Mouse (Mus musculus) forebrain, embryonic 13.5 days (tissue): ENCODE results near the gene Gprin1. TPM values are rescaled to one million over a fixed set of nuclear protein-coding genes. Genes with fewer than 3 reads are reported as not detected.

Experiments
- ATAC-seq: fragments of 200-750 bp; cut with Nextera tagmentation; 2 replicates; pipeline ENCODE4 v1.8.0; 2017
- H3K27ac ChIP-seq: fragments of 300-500 bp; sonication (generic); 2 replicates; pipeline ENCODE4 v1.5.1; 2015; ENCODE audit warnings: inconsistent platforms, mild to moderate bottlenecking, moderate library complexity
- H3K27me3 ChIP-seq: fragments of 300-500 bp; sonication (generic); 2 replicates; pipeline ENCODE4 v1.6.1; 2015; ENCODE audit warnings: mild to moderate bottlenecking, inconsistent platforms
- H3K36me3 ChIP-seq: fragments of 300-500 bp; sonication (generic); 2 replicates; pipeline ENCODE4 v1.6.1; 2015; ENCODE audit warnings: mild to moderate bottlenecking, inconsistent platforms; ENCODE audit not compliant: poor library complexity, severe bottlenecking
- H3K4me1 ChIP-seq: fragments of 300-500 bp; sonication (generic); 2 replicates; pipeline ENCODE4 v1.6.1; 2015; ENCODE audit warnings: inconsistent platforms
- H3K4me2 ChIP-seq: fragments of 300-500 bp; sonication (generic); 2 replicates; pipeline ENCODE4 v1.6.1; 2015; ENCODE audit warnings: inconsistent platforms, mild to moderate bottlenecking, moderate library complexity
- H3K4me3 ChIP-seq: fragments of 300-500 bp; sonication (generic); 2 replicates; pipeline ENCODE4 v1.5.1; 2015; ENCODE audit warnings: mild to moderate bottlenecking, inconsistent platforms
- H3K9ac ChIP-seq: fragments of 300-500 bp; sonication (generic); 2 replicates; pipeline ENCODE4 v1.6.1; 2015; ENCODE audit warnings: mild to moderate bottlenecking, inconsistent platforms
- H3K9me3 ChIP-seq: fragments of 300-500 bp; sonication (generic); replicated peaks from 2 replicates; pipeline ENCODE4 v1.6.1; 2016; ENCODE audit warnings: inconsistent platforms
- WGBS: fragments of 180-500 bp; shearing (Covaris S2); methylation state at CpG from one replicate; pipeline ENCODE4 v1.1.7; 2015; 5-methylcytosine and 5-hydroxymethylcytosine counted together
- polyA plus RNA-seq: library from polyadenylated mRNA; unstranded; fragments of >200 nt; fragmentation: Nextera tagmentation; extraction: Ambion mirVana; gene quantifications from 2 replicates; pipeline ENCODE4 v1.2.1, GENCODE M21; 2015

Gene Gprin1
- polyA plus RNA-seq, 1 experiment from 2014 or later, result 3.5 TPM

GRCm38 (mm10) chr13:54704890-54705289 lies 44.8 kb downstream of the Gprin1 start:
- H3K27me3 ChIP-seq, result peaks cover 6% of the 10 kb centered on the region; the same call in 1 of the 2 replicates
- WGBS, result 57% methylated on average over 6 of the region's 6 CpGs
- no peak overlapping the region for H3K4me2 ChIP-seq
- no peak for ATAC-seq
- H3K9me3 ChIP-seq, result no peaks in the 10 kb centered on the region
- H3K4me3 ChIP-seq, result no peak overlapping the region
- H3K9ac ChIP-seq, result no peak overlapping the region
- H3K27ac ChIP-seq, result no peak overlapping the region
- H3K36me3 ChIP-seq, result no peaks in the 10 kb centered on the region
- no peaks in the 10 kb centered on the region for H3K4me1 ChIP-seq

DNA sequence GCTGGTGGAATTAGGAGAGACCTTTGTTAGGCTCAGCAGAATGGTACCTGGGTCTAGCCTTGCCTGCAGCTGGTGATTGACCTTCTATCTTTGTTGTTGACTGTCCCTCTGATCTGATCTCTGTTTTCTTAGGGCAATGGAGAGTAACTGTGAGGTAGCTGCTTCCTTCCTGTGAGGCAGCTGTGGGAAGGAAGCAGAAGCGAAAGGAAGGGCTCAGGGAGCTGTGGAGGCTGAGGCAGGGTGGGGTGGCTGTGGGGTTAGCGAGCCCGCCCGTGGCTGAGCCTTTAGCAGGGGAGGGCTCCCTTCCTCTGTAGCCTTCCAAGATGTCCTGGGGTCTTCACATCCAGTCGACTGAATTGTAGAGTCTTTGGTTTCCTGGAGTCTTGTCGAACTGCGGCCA lies 47.2 kb downstream of the Gprin1 start:
- WGBS, result 68% methylated on average over 7 of the region's 7 CpGs
- H3K4me2 ChIP-seq, result no peak overlapping the region
- no peaks in the 10 kb centered on the region for H3K36me3 ChIP-seq
- H3K9me3 ChIP-seq, result no peaks in the 10 kb centered on the region
- no peak overlapping the region for H3K27ac ChIP-seq
- no peak for ATAC-seq
- no peak overlapping the region for H3K9ac ChIP-seq
- H3K4me3 ChIP-seq, result no peak overlapping the region
- H3K4me1 ChIP-seq, result no peaks in the 10 kb centered on the region
- H3K27me3 ChIP-seq, result peaks cover 3% of the 10 kb centered on the region; the same call in 1 of the 2 replicates

- Histone ChIP-seq H3K4me2 (no peak within 1 kb of the TSS), H3K27ac (no peak within 1 kb of the TSS), H3K9me3 (no peaks in the 10 kb centered on the region), H3K36me3 (no peaks in the 10 kb centered on the region), H3K9ac (no peak within 1 kb of the TSS), H3K4me1 (no peaks in the 10 kb centered on the region), H3K27me3 (peaks cover 2% of the 10 kb centered on the region; the same call in 1 of the 2 replicates), H3K4me3 (no peak within 1 kb of the TSS)
- 76% methylated on average over 5 of the region's 5 CpGs for WGBS
- ATAC-seq, result no peak
These were observed 48.4 kb downstream of the Gprin1 start, which contains the start of gene Cdhr2 for GRCm38 (mm10) chr13:54701243-54701642. Gene Cdhr2, plus strand, starts transcription at chr13:54701461.

GRCm38 (mm10) chr13:54695479-54696230 lies 54.0 kb downstream of the Gprin1 start:
- no peaks in the 10 kb centered on the region for H3K27me3 ChIP-seq
- H3K4me2 ChIP-seq, result no peak overlapping the region
- no peak for ATAC-seq
- no peak overlapping the region for H3K27ac ChIP-seq
- no peaks in the 10 kb centered on the region for H3K36me3 ChIP-seq
- H3K9me3 ChIP-seq, result no peaks in the 10 kb centered on the region
- H3K9ac ChIP-seq, result no peak overlapping the region
- 91% methylated on average over 11 of the region's 11 CpGs for WGBS
- peaks cover 30% of the 10 kb centered on the region for H3K4me1 ChIP-seq
- no peak overlapping the region for H3K4me3 ChIP-seq

DNA sequence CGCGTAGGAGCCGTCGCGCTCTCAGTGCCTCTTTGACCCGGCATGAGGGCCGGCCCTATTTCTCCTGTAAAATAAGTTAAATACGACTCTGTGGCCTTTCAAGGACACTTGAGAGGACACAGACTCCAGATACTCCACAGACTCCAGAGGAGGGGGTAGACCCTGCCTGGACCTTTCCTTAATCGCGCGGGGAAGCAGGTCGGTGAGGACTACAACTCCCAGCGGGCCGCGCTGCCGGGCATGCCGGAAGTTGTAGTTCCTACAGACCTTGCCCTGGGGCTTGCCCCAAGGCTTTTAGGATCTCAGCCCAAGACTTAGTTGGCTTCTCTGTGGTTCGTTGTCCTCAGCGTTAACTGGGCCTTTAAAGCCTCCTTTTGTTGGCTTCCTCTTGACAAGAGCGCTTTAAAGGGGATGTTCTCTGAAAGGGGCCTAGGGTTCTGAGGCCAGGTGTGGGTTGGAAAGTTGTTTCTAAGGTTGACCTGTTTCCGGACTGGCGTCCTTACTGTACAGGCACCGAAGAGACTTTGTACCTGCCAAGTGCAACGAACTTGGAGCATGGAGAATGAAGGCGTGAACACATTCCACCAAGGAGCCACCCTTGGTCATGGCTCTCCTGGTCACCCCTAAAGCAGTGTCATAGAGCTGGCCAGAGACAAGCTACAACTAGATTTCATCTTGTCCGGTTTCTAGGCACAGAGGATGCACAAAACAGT lies 55.2 kb downstream of the Gprin1 start:
- peak; percentile 87 for ATAC-seq
- 17% methylated on average over 26 of the region's 26 CpGs for WGBS
- no peaks in the 10 kb centered on the region for H3K36me3 ChIP-seq
- peaks cover 34% of the 10 kb centered on the region for H3K4me1 ChIP-seq
- H3K27ac ChIP-seq, result peak overlapping the region; percentile 88
- peak overlapping the region; percentile 54 for H3K9ac ChIP-seq
- H3K4me2 ChIP-seq, result peak overlapping the region; percentile 97
- H3K4me3 ChIP-seq, result peak overlapping the region; percentile 100
- no peaks in the 10 kb centered on the region for H3K9me3 ChIP-seq
- H3K27me3 ChIP-seq, result no peaks in the 10 kb centered on the region

DNA sequence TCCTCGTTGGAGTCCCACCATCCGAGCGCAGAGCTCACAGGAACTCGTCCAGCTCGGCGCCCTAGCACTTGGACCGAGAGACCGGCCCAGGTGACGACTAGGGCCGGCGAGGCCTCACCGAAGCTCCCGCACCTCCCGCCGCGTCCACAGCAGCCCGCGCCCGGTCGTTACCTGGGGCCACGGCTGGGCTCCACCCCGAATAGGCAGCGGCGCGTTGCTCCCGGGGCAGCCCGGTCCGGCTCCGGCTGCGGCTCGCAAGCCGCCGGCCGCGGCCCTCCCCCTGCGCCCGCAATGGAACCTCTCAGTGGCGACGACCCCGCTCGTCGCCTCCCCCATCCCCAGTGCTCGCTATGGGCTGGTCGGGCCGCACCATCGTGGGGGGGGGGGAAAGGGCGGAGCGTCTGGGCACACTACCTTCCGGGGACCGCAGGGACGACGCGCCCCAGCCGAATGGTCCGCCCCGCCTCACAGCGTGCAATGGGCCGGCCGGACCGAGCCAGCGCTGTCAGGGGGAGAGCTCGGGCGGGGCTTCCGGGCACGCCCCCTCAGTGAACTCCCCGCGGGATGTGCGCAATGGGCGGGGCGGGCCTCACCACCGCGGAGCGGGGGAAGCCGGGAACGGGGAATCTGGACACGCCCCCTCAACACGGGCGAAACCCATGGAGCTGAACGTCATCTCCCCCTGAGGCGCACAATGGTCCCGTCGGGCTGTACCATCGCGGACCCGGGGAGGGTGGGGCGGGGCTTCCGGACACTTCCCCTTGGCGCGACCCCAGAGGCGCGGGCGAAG lies 55.9 kb downstream of the Gprin1 start, which contains the start of gene Rnf44:
Gene Rnf44 (minus strand): TSS at position 350 of the 790 bp plus-strand sequence.
- Histone ChIP-seq H3K36me3 (no peaks in the 10 kb centered on the region), H3K27me3 (no peaks in the 10 kb centered on the region), H3K27ac (peak within 1 kb of the TSS; percentile 88), H3K9ac (peak within 1 kb of the TSS; percentile 95), H3K4me1 (peaks cover 37% of the 10 kb centered on the region), H3K4me2 (peak within 1 kb of the TSS; percentile 97), H3K4me3 (peak within 1 kb of the TSS; percentile 100), H3K9me3 (no peaks in the 10 kb centered on the region)
- WGBS, result 0% methylated on average over 63 of the region's 92 CpGs
- ATAC-seq, result peak; percentile 98

GRCm38 (mm10) chr13:54692711-54693557 lies 56.7 kb downstream of the Gprin1 start:
- Histone ChIP-seq H3K4me2 (peak overlapping the region; percentile 97), H3K9ac (peak overlapping the region; percentile 95), H3K4me1 (peaks cover 44% of the 10 kb centered on the region), H3K27me3 (no peaks in the 10 kb centered on the region), H3K36me3 (no peaks in the 10 kb centered on the region), H3K9me3 (no peaks in the 10 kb centered on the region), H3K27ac (peak overlapping the region; percentile 88), H3K4me3 (peak overlapping the region; percentile 100)
- ATAC-seq, result no peak
- 16% methylated on average over 21 of the region's 21 CpGs for WGBS

GRCm38 (mm10) chr13:54691737-54692136 lies 57.9 kb downstream of the Gprin1 start:
- H3K27me3 ChIP-seq, result no peaks in the 10 kb centered on the region
- H3K27ac ChIP-seq, result no peak overlapping the region
- ATAC-seq, result no peak
- H3K36me3 ChIP-seq, result no peaks in the 10 kb centered on the region
- H3K9me3 ChIP-seq, result no peaks in the 10 kb centered on the region
- no peak overlapping the region for H3K4me3 ChIP-seq
- peak overlapping the region; percentile 97 for H3K4me2 ChIP-seq
- H3K9ac ChIP-seq, result peak overlapping the region; percentile 95; the same call in 1 of the 2 replicates
- peaks cover 44% of the 10 kb centered on the region for H3K4me1 ChIP-seq

GRCm38 (mm10) chr13:54690151-54690740 lies 59.4 kb downstream of the Gprin1 start:
- Histone ChIP-seq H3K4me2 (no peak overlapping the region), H3K36me3 (no peaks in the 10 kb centered on the region), H3K4me3 (no peak overlapping the region; the same call in 1 of the 2 replicates), H3K9ac (peak overlapping the region; percentile 16; the same call in 1 of the 2 replicates), H3K27ac (no peak overlapping the region), H3K27me3 (no peaks in the 10 kb centered on the region), H3K4me1 (peaks cover 56% of the 10 kb centered on the region), H3K9me3 (no peaks in the 10 kb centered on the region)
- ATAC-seq, result no peak
- WGBS, result 94% methylated on average over 8 of the region's 8 CpGs

DNA sequence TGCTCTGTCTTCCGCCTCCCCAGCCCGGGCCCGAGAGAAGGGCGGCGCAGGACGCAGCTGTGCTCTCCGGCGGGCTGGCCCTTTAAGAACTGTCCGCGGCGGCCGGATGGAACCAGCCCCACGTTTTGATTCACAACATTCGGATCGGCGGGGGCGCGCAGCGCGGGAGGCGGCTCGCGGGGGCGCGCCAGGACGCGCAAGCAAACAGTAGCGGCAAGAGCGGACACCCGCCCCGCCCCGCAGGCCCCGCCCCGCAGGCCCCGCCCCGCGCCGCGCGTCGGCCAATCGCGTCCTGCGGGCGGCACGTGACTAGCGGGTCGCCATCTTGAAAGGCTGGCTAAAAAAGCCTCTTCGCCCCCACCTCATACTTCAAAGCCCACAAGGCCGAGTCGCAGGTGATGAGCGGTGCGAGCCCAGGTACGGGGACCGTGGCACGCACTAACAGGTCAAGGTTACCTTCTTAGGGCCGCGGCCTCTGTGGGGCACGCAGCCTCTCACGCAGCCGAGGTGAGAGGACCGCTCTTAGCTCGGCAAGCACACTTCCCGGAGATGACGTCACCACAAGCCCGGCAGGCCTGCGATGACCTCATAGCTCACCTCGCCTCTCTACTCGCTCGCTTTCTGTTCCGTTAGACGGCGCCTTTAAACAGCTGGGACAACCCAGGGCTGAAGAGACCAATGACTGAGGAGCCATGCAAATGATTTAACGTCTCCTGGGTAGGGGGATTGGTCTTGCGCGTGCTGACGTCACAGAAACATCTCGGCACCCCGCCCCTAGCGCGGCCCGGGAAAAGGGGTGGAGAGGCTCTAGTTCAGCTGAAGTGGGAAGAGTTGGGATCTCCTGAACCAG lies 61.9 kb downstream of the Gprin1 start:
- Histone ChIP-seq H3K4me3 (peak overlapping the region; percentile 91), H3K27me3 (no peaks in the 10 kb centered on the region), H3K36me3 (peaks cover 24% of the 10 kb centered on the region), H3K9ac (peak overlapping the region; percentile 100), H3K27ac (peak overlapping the region; percentile 99), H3K4me2 (peak overlapping the region; percentile 97), H3K9me3 (no peaks in the 10 kb centered on the region), H3K4me1 (peaks cover 63% of the 10 kb centered on the region)
- ATAC-seq, result peak; percentile 87
- under 1% methylated on average over 60 of the region's 82 CpGs for WGBS
